Mouse (Mus musculus): Measurements from ENCODE around the gene Sp100. TPM values are rescaled to one million over a fixed set of nuclear protein-coding genes. Genes with fewer than 3 reads are reported as not detected.

Gene Sp100
- polyA plus RNA-seq, 1 experiment from 2014 or later: 0.48 TPM

DNA sequence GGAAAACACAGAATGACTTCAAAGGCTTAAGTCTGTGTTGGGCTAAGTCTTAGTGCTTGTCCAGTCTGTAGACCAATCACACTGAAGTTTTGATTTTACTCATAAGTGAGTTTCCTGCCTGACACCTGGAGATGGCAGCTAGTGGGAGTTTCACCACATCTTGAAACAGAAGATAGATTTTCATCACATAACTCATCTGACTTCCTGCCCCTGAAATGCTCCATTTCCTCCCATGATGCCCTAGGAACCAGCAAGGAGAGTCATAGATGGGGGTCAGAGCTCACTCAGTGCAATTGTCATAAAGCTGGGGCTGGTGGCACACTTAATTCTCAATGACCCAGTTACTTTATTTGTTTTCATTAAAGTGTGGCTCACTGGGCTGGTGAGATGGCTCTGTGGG, 90.0 kb downstream of the Sp100 start:
- Histone ChIP-seq H3K4me1 (replicated peaks; ENCODE audit: control insufficient read depth, insufficient read depth, low read length) (no peaks in the 10 kb centered on the region), H3K9me3 (ENCODE audit: control insufficient read depth, low read length) (no peaks in the 10 kb centered on the region), H3K9ac (no peak overlapping the region), H3K27me3 (ENCODE audit: control insufficient read depth, insufficient read depth, low read length) (no peaks in the 10 kb centered on the region), H3K36me3 (replicated peaks; ENCODE audit: control insufficient read depth, insufficient read depth) (no peaks in the 10 kb centered on the region), H3K27ac (no peak overlapping the region), H3K4me3 (replicated peaks; ENCODE audit: low read length) (no peak overlapping the region), H3K4me2 (replicated peaks) (no peak overlapping the region)
- no peak for ATAC-seq (ENCODE audit: low FRiP score)
- no peak for DNase-seq (ENCODE audit: low spot score)

- ATAC-seq (ENCODE audit: low FRiP score) (no peak), DNase-seq (ENCODE audit: low spot score) (no peak)
- H3K36me3 ChIP-seq (replicated peaks; ENCODE audit: control insufficient read depth, insufficient read depth): no peaks in the 10 kb centered on the region
- H3K4me1 ChIP-seq (replicated peaks; ENCODE audit: control insufficient read depth, insufficient read depth, low read length): no peaks in the 10 kb centered on the region
- H3K9me3 ChIP-seq (ENCODE audit: control insufficient read depth, low read length): no peaks in the 10 kb centered on the region
- H3K4me2 ChIP-seq (replicated peaks): no peak overlapping the region
- H3K27ac ChIP-seq: no peak overlapping the region
- H3K27me3 ChIP-seq (ENCODE audit: control insufficient read depth, insufficient read depth, low read length): no peaks in the 10 kb centered on the region
- WGBS: 85% methylated on average over 6 of the region's 6 CpGs
- H3K9ac ChIP-seq: no peak overlapping the region
- no peak overlapping the region for H3K4me3 ChIP-seq (replicated peaks; ENCODE audit: low read length)
Measured at GRCm38 (mm10) chr1:85740923-85741322, 91.1 kb downstream of the Sp100 start.

- ATAC-seq (ENCODE audit: low FRiP score): no peak
- WGBS: 31% methylated on average over 5 of the region's 5 CpGs
Measured at GRCm38 (mm10) chr1:85742333-85742732, 92.5 kb downstream of the Sp100 start.

GRCm38 (mm10) chr1:85742916-85743505, 93.2 kb downstream of the Sp100 start:
- H3K27ac ChIP-seq: no peak overlapping the region
- H3K4me3 ChIP-seq (replicated peaks; ENCODE audit: low read length): no peak overlapping the region
- no peaks in the 10 kb centered on the region for H3K4me1 ChIP-seq (replicated peaks; ENCODE audit: control insufficient read depth, insufficient read depth, low read length)
- H3K9ac ChIP-seq: no peak overlapping the region
- no peaks in the 10 kb centered on the region for H3K9me3 ChIP-seq (ENCODE audit: control insufficient read depth, low read length)
- H3K4me2 ChIP-seq (replicated peaks): no peak overlapping the region
- DNase-seq (ENCODE audit: low spot score) (peak; percentile 45), ATAC-seq (ENCODE audit: low FRiP score) (peak; percentile 78; the same call in 1 of the 2 replicates)
- no peaks in the 10 kb centered on the region for H3K27me3 ChIP-seq (ENCODE audit: control insufficient read depth, insufficient read depth, low read length)
- no peaks in the 10 kb centered on the region for H3K36me3 ChIP-seq (replicated peaks; ENCODE audit: control insufficient read depth, insufficient read depth)
- WGBS: 5% methylated on average over 2 of the region's 2 CpGs

More at GRCm38 (mm10) chr1:85742333-85742732, 92.5 kb downstream of the Sp100 start:
- H3K9me3 ChIP-seq (ENCODE audit: control insufficient read depth, low read length): no peaks in the 10 kb centered on the region
- no peak overlapping the region for H3K27ac ChIP-seq
- H3K27me3 ChIP-seq (ENCODE audit: control insufficient read depth, insufficient read depth, low read length): no peaks in the 10 kb centered on the region
- H3K4me2 ChIP-seq (replicated peaks): no peak overlapping the region
- DNase-seq (ENCODE audit: low spot score): no peak
- no peaks in the 10 kb centered on the region for H3K4me1 ChIP-seq (replicated peaks; ENCODE audit: control insufficient read depth, insufficient read depth, low read length)
- no peak overlapping the region for H3K9ac ChIP-seq
- H3K4me3 ChIP-seq (replicated peaks; ENCODE audit: low read length): no peak overlapping the region
- H3K36me3 ChIP-seq (replicated peaks; ENCODE audit: control insufficient read depth, insufficient read depth): no peaks in the 10 kb centered on the region

GRCm38 (mm10) chr1:85744539-85744938, 94.8 kb downstream of the Sp100 start:
- no peak overlapping the region for H3K9ac ChIP-seq
- DNase-seq (ENCODE audit: low spot score) (no peak), ATAC-seq (ENCODE audit: low FRiP score) (no peak)
- no peaks in the 10 kb centered on the region for H3K27me3 ChIP-seq (ENCODE audit: control insufficient read depth, insufficient read depth, low read length)
- H3K4me1 ChIP-seq (replicated peaks; ENCODE audit: control insufficient read depth, insufficient read depth, low read length): no peaks in the 10 kb centered on the region
- H3K4me3 ChIP-seq (replicated peaks; ENCODE audit: low read length): no peak overlapping the region
- no peaks in the 10 kb centered on the region for H3K36me3 ChIP-seq (replicated peaks; ENCODE audit: control insufficient read depth, insufficient read depth)
- WGBS: 96% methylated on average over 3 of the region's 3 CpGs
- H3K9me3 ChIP-seq (ENCODE audit: control insufficient read depth, low read length): no peaks in the 10 kb centered on the region
- no peak overlapping the region for H3K4me2 ChIP-seq (replicated peaks)
- H3K27ac ChIP-seq: no peak overlapping the region

DNA sequence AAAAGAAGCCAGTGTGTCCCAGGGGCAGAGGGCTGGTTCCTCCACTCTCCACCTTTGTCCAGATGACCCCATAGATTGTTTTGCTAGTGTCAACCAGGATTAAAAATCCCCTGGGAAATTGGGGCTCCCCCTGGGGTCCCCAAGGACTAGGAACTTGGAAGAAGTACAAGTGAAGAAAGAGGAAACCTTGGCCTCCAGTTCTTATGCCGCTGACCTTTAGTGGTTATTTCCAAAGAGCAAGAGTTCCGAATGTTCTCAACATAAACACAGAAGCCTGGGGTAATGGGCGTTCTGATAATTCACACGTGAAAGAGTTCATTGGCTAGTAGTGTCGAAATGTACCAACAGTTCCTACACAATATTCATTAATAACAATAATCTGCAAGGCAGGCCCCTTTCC, 96.7 kb downstream of the Sp100 start:
- Histone ChIP-seq H3K9ac (no peak overlapping the region), H3K27ac (no peak overlapping the region), H3K9me3 (ENCODE audit: control insufficient read depth, low read length) (no peaks in the 10 kb centered on the region), H3K4me2 (replicated peaks) (no peak overlapping the region), H3K4me3 (replicated peaks; ENCODE audit: low read length) (no peak overlapping the region), H3K4me1 (replicated peaks; ENCODE audit: control insufficient read depth, insufficient read depth, low read length) (no peaks in the 10 kb centered on the region), H3K27me3 (ENCODE audit: control insufficient read depth, insufficient read depth, low read length) (no peaks in the 10 kb centered on the region), H3K36me3 (replicated peaks; ENCODE audit: control insufficient read depth, insufficient read depth) (no peaks in the 10 kb centered on the region)
- WGBS: 89% methylated on average over 5 of the region's 5 CpGs
- DNase-seq (ENCODE audit: low spot score) (no peak), ATAC-seq (ENCODE audit: low FRiP score) (no peak)

DNA sequence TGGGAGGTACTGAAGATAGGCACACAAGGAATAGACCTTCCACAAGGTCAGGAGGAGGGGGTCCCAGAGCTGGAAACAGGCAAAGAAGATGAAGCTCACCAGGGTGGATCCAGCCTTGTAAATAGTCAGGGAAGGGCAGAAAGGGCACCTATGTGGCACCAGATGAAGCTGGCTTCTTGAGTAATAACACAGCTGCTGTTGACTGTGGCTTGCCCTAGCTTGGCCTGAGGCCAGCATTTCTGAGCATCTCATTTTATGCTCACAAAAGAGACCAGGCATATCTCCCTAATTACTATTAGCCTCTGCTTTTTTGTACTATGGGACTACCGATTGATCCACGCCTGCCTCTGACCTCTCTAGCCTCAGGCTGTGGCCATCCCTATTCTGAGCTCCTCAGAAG, 100.0 kb downstream of the Sp100 start:
- Histone ChIP-seq H3K4me2 (replicated peaks) (no peak overlapping the region), H3K27ac (no peak overlapping the region), H3K4me1 (replicated peaks; ENCODE audit: control insufficient read depth, insufficient read depth, low read length) (no peaks in the 10 kb centered on the region), H3K9ac (no peak overlapping the region), H3K9me3 (ENCODE audit: control insufficient read depth, low read length) (no peaks in the 10 kb centered on the region), H3K4me3 (replicated peaks; ENCODE audit: low read length) (no peak overlapping the region), H3K36me3 (replicated peaks; ENCODE audit: control insufficient read depth, insufficient read depth) (no peaks in the 10 kb centered on the region), H3K27me3 (ENCODE audit: control insufficient read depth, insufficient read depth, low read length) (no peaks in the 10 kb centered on the region)
- ATAC-seq (ENCODE audit: low FRiP score) (no peak), DNase-seq (ENCODE audit: low spot score) (no peak)
- WGBS: 61% methylated on average over 2 of the region's 2 CpGs

DNA sequence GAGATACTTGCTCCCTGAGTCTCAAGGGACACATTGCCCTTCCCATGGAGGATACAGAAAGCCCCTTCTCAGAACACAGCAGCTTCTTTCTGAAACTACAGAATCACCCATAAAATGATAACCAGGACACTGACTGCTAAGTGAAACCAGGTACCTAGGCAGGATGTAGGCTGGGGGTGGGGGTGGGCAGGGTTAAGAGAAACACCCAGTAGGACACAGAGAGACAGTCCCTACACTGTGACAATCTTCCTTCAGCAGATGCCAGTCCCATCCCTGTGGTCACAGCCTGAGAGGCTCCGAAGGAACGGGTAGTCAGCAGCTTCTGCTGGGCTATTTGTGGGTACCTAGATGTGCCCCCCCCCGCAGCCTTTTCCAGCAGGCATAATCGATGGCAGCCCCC, 100.9 kb downstream of the Sp100 start:
- 89% methylated on average over 4 of the region's 4 CpGs for WGBS
- Histone ChIP-seq H3K27ac (no peak overlapping the region), H3K9me3 (ENCODE audit: control insufficient read depth, low read length) (no peaks in the 10 kb centered on the region), H3K4me2 (replicated peaks) (no peak overlapping the region), H3K9ac (no peak overlapping the region), H3K4me1 (replicated peaks; ENCODE audit: control insufficient read depth, insufficient read depth, low read length) (no peaks in the 10 kb centered on the region), H3K27me3 (ENCODE audit: control insufficient read depth, insufficient read depth, low read length) (no peaks in the 10 kb centered on the region), H3K4me3 (replicated peaks; ENCODE audit: low read length) (no peak overlapping the region), H3K36me3 (replicated peaks; ENCODE audit: control insufficient read depth, insufficient read depth) (no peaks in the 10 kb centered on the region)
- DNase-seq (ENCODE audit: low spot score) (no peak), ATAC-seq (ENCODE audit: low FRiP score) (peak; percentile 14; the same call in 1 of the 2 replicates)

- DNase-seq (ENCODE audit: low spot score): no peak
- WGBS: 67% methylated on average over 6 of the region's 6 CpGs
Measured at GRCm38 (mm10) chr1:85751494-85751893, 101.7 kb downstream of the Sp100 start.

More at GRCm38 (mm10) chr1:85751494-85751893, 101.7 kb downstream of the Sp100 start:
- Histone ChIP-seq H3K27ac (no peak overlapping the region), H3K9ac (no peak overlapping the region), H3K4me1 (replicated peaks; ENCODE audit: control insufficient read depth, insufficient read depth, low read length) (no peaks in the 10 kb centered on the region), H3K4me3 (replicated peaks; ENCODE audit: low read length) (no peak overlapping the region), H3K36me3 (replicated peaks; ENCODE audit: control insufficient read depth, insufficient read depth) (no peaks in the 10 kb centered on the region), H3K27me3 (ENCODE audit: control insufficient read depth, insufficient read depth, low read length) (no peaks in the 10 kb centered on the region), H3K9me3 (ENCODE audit: control insufficient read depth, low read length) (no peaks in the 10 kb centered on the region), H3K4me2 (replicated peaks) (no peak overlapping the region)
- ATAC-seq (ENCODE audit: low FRiP score): peak; percentile 31; the same call in 1 of the 2 replicates
